Mouse (Mus musculus): ENCODE measurements at regions not wholly inside any gene's neighbourhood (a gene's known extent, or its start where the extent isn't known, plus 50 kb on each side); places are given as distances from the start of the nearest gene placed in this dataset.

DNA sequence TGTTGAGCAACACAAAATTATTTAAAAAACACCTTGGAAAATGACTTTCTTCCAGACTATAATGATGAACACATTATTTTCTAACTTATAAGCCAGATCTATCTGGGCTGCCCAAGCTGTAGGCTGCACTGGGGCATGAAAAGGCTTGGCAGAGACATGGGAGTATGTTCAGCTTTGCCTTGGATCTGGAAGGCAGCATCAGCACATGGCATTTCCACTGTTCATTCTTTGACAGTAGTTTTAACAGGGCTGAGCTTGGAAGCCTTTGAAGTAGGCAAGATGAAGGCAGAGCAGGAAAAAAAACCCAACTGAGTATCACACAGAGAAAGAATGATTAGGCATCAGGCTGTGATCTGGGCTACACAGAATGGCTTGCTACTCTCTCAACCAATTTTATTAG is 1705.3 kb upstream of the Gm7489 start:
- no peak for TF ChIP-seq GATA1 (IDR thresholded peaks at IDR 0.05; ENCODE audit: low read length)

DNA sequence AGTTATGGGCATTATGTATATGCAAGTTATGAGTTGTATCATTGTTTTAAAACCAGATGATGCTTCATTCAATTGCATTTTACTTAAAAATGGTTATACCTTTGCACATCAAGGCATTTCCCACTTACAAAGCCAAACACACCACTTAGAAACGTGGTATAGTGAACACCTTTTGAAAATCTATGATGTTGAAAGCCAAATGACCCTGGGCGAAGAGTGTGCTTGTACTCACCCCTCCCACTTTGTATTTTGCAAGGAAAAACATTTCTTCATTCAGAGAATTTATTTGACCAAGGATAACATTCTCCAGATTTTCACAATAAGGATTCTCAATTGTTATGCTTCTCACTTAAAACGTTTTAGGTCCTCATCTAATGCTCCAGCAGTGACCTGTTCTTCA is 1693.5 kb upstream of the Gm7489 start:
- TF ChIP-seq GATA1 (IDR thresholded peaks at IDR 0.05; ENCODE audit: low read length) = no peak

DNA sequence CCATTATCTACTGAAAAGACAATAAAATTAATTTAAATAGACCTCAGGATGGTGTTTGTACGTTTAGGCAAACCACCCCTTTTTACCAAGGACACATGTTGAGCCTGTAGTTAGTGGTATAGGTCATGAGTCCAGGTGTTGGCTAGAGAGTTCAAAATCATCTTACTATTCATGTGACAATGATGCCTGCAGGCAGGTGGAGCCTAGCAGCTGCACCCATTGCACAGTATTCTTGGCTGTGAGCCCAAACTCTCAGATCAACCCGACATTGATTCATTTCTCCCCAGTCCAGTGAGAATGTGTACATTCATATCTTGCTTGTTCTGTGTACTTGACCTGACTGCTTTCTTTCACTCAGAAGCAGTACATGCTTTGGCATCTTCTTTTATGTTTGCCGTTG is 1677.4 kb upstream of the Gm7489 start:
- TF ChIP-seq GATA1 (IDR thresholded peaks at IDR 0.05; ENCODE audit: low read length) = no peak

DNA sequence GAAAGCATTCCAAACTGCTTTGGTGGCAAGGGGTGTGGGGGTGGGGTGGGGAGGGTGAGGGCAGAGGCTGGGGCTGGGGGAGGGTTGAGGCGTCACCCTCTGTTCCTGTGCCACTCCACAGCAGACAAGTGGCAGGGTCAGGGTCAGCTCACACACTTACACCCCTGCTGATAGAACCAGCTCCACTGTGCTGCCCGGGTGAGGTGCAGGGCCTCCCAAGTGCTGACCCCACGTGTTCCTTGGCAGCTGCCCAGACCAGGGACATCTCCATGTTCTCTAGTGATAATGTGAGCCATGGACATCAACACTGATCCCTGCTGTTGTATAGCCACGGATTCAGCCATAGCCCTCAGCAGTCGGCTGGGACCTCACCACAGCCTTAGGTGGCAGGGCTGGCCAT is 1652.3 kb upstream of the Gm7489 start:
- no peak for TF ChIP-seq GATA1 (IDR thresholded peaks at IDR 0.05; ENCODE audit: low read length)

DNA sequence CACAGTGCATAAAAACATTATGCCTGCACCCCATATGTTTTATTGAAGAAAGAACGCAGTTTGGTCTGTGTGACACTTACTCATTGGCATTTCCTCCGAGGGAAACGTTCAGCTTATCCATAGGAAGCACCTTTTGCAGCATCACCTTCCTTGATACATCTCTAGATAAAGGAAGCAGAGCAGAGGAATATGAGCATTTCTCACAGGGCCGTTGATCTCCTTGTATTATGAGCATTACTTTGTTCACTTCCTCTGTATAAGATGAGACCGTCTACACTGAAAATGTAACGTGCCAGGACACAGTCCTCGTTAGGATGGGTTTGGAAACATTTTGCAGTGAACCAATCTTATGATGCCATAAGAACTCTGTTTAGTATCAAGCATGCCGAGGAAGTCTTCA is 1648.5 kb upstream of the Gm7489 start:
- no peak for TF ChIP-seq GATA1 (IDR thresholded peaks at IDR 0.05; ENCODE audit: low read length)

DNA sequence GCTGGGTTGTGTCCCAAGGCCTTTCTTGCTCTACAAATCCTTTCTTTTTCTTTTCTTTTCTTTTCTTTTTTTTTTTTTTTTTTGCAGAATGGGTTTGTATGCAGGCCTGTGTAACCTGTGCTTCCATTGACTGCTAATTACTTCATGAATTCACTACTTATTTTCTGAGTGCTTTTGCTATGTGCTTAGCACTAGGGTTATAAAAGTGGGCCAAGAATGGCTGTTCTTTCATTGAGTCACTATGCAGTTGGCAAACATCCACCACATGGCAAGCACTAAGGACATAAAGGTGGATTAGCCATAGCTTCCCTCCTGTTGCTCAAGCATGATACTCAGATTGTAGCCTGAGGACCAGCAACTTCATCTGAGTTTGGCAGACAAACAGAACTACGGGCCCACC is 1641.8 kb upstream of the Gm7489 start:
- TF ChIP-seq GATA1 (IDR thresholded peaks at IDR 0.05; ENCODE audit: low read length) = no peak

Measured in G1E-ER4 (cell line).